Mouse (Mus musculus) adrenal gland, postnatal 14 days (tissue): ENCODE results near the gene D630045J12Rik. TPM values are rescaled to one million over a fixed set of nuclear protein-coding genes. Genes with fewer than 3 reads are reported as not detected.

Experiments
- DNase-seq: peaks from one replicate; pipeline ENCODE4 v3.0.0; 2021; ENCODE audit warnings: mixed read lengths
- total RNA-seq: library from RNA; stranded (reverse); gene quantifications from 2 replicates; pipeline ENCODE4 v1.2.3, GENCODE M21; 2021

D630045J12Rik gene
- total RNA-seq, 1 experiment from 2014 or later, result 4.0 TPM

GRCm38 (mm10) chr6:38192952-38193351, 60.9 kb downstream of the D630045J12Rik start:
- no peak for DNase-seq

GRCm38 (mm10) chr6:38186312-38186950, 67.4 kb downstream of the D630045J12Rik start:
- no peak for DNase-seq

- no peak for DNase-seq
These were observed 69.0 kb downstream of the D630045J12Rik start for GRCm38 (mm10) chr6:38184791-38185190.

GRCm38 (mm10) chr6:38181756-38182318, 72.0 kb downstream of the D630045J12Rik start:
- no peak for DNase-seq

- DNase-seq, result no peak
These were observed 73.1 kb downstream of the D630045J12Rik start for GRCm38 (mm10) chr6:38180669-38181068.

GRCm38 (mm10) chr6:38165385-38165784, 88.4 kb downstream of the D630045J12Rik start:
- no peak for DNase-seq

- no peak for DNase-seq
These were observed 89.1 kb downstream of the D630045J12Rik start for GRCm38 (mm10) chr6:38164705-38165104.

- DNase-seq, result no peak
These were observed 90.8 kb downstream of the D630045J12Rik start for GRCm38 (mm10) chr6:38162825-38163504.

GRCm38 (mm10) chr6:38160556-38160955, 93.3 kb downstream of the D630045J12Rik start:
- no peak for DNase-seq

- DNase-seq, result peak; percentile 88
These were observed 93.7 kb downstream of the D630045J12Rik start for GRCm38 (mm10) chr6:38160102-38160501.

GRCm38 (mm10) chr6:38159576-38159975, 94.2 kb downstream of the D630045J12Rik start:
- no peak for DNase-seq

GRCm38 (mm10) chr6:38157925-38158324, 95.9 kb downstream of the D630045J12Rik start:
- no peak for DNase-seq

- no peak for DNase-seq
These were observed 97.6 kb downstream of the D630045J12Rik start for GRCm38 (mm10) chr6:38156204-38156603.

GRCm38 (mm10) chr6:38152305-38152704, 101.5 kb downstream of the D630045J12Rik start:
- DNase-seq, result no peak

GRCm38 (mm10) chr6:38149483-38149882, 104.3 kb downstream of the D630045J12Rik start:
- no peak for DNase-seq

GRCm38 (mm10) chr6:38148626-38149025, 105.2 kb downstream of the D630045J12Rik start:
- DNase-seq, result no peak

- DNase-seq, result no peak
These were observed 106.5 kb downstream of the D630045J12Rik start for GRCm38 (mm10) chr6:38147301-38147700.

GRCm38 (mm10) chr6:38145463-38146065, 108.2 kb downstream of the D630045J12Rik start:
- no peak for DNase-seq

GRCm38 (mm10) chr6:38144161-38144998, 109.4 kb downstream of the D630045J12Rik start:
- peak; percentile 73 for DNase-seq

GRCm38 (mm10) chr6:38140402-38140801, 113.4 kb downstream of the D630045J12Rik start:
- no peak for DNase-seq

- no peak for DNase-seq
These were observed 114.7 kb downstream of the D630045J12Rik start for GRCm38 (mm10) chr6:38139086-38139485.
